Mouse (Mus musculus) liver, embryonic 14.5 days (tissue): ENCODE measurements at regions not wholly inside any gene's neighbourhood (a gene's known extent, or its start where the extent isn't known, plus 50 kb on each side); places are given as distances from the start of the nearest gene placed in this dataset.

Source experiments
- CTCF ChIP-seq: IDR thresholded peaks from 2 replicates; pipeline ENCODE4 v1.5.1; 2016; ENCODE audit warnings: antibody characterized with exemption, low read depth, control low read depth
- EP300 ChIP-seq: IDR thresholded peaks from 2 replicates; pipeline ENCODE4 v1.6.1; 2016; ENCODE audit warnings: antibody characterized with exemption, low read depth

DNA sequence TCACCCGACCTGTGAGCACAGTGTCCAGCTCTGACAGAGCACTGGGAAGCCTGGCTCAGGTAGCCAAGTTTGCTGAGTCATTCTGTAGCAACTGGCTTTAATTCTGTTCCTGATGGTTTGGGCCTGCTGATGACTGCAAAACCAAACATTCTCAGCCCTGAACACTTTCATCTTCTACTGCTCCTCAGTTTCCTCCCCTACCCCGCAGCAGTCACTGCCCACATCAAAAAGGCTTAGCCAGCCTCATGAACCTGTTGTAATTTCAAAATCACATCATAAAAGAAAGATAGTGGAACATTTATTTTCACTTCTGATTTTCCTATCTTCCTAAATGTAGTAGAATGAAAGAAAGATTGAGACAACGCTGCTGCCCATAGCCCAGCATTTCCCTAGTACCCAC is 251.5 kb downstream of the Car8 start:
- TF ChIP-seq CTCF: no peak
- TF ChIP-seq EP300: no peak
